In the genomic region with DNA sequence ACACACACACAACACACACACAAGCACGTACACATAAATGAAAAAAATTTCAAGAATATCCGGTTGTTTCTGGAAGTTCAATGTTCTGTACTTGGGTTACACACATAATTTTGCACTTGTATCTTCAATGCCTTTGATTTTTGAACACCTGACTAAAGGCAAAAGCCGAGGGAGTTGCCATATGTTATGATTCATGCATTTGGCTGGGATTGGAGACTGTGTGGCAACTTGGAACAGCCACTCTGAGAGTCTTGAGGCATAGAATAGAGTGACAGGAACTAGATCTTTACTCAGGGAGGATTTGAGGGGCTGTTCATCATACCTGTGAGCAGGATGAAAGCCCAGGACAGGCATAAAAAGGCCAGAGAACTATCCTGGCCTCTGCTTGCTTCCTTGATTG, we compare ENCODE assay signal across 16 mouse cellular contexts.
DNase-seq lines count a peak whose midpoint lies in the region; TF ChIP-seq lines count a peak whose summit lies in the region.
"Had no signal": no experiment of that assay in that cellular context is flagged by ENCODE, and none has a peak within 500 bp of the region (broad histone marks: within the 10 kb centered on the region; RNA-seq: fewer than 3 reads in every experiment).

No protein-coding gene starts in this region.

- peak; percentile 8 to 44 for DNase-seq in frontal cortex, postnatal 36 days (ENCODE audit: low spot score in 2 of 2)
- no peak for DNase-seq in frontal cortex, postnatal 14 days (ENCODE audit: low spot score in 2 of 2)
- DNase-seq in right cerebral cortex, adult 2 months (ENCODE audit: low spot score in 2 of 2): peak; percentile 11 to 26
- DNase-seq in right cerebral cortex, postnatal 10 days (ENCODE audit: low spot score in 2 of 2): no peak
- DNase-seq in layer of hippocampus, adult 2 months (ENCODE audit: low spot score in 2 of 2): peak; percentile 29 to 65
- DNase-seq in adrenal gland, postnatal 25 days: no peak
- DNase-seq in thymus, postnatal 14 days: no peak
- DNase-seq: adrenal gland, adult 8-10 months; cerebellum, adult 11 months; heart, adult 18-20 months; liver; midbrain, embryonic 14.5 days had no signal

- no peak for TF ChIP-seq CTCF in layer of hippocampus, adult 2 months (conservative IDR thresholded peaks at IDR 0.05)

- peak overlapping the region; percentile 46; the same call in 1 of the 2 replicates for H3K27ac ChIP-seq in layer of hippocampus, adult 2 months
- H3K27ac ChIP-seq: embryonic facial prominence, embryonic 10.5 days; kidney, embryonic 15.5 days; neural tube, embryonic 13.5 days; stomach, postnatal 0 days had no signal

- no peak overlapping the region for H3K4me3 ChIP-seq in layer of hippocampus, adult 2 months
- H3K4me3 ChIP-seq: embryonic facial prominence, embryonic 10.5 days; kidney, embryonic 15.5 days; neural tube, embryonic 13.5 days had no signal

Comparison
In these comparisons a context has a peak if more than half of its experiments do, and no peak if none do; other contexts are left out.
1. DNase-seq: peak in frontal cortex, postnatal 36 days (2 of 2), right cerebral cortex, adult 2 months (2 of 2) and layer of hippocampus, adult 2 months (2 of 2); none in frontal cortex, postnatal 14 days (0 of 2), right cerebral cortex, postnatal 10 days (0 of 2), adrenal gland, postnatal 25 days (single experiment) and thymus, postnatal 14 days (single experiment).